Mouse (Mus musculus) intestine, postnatal 0 days (tissue): ENCODE measurements around the gene Gm6993. TPM values are rescaled to one million over a fixed set of nuclear protein-coding genes. Genes with fewer than 3 reads are reported as not detected.

Source experiments
- ATAC-seq: fragments of 200-750 bp; cut with Nextera tagmentation; 2 replicates; pipeline ENCODE4 v1.8.0; 2017; ENCODE audit warnings: mild to moderate bottlenecking, moderate TSS enrichment, moderate library complexity
- H3K27ac ChIP-seq: fragments of 300-500 bp; sonication (generic); 2 replicates; pipeline ENCODE4 v1.5.1; 2014; ENCODE audit warnings: mild to moderate bottlenecking, low read depth, low read length, moderate library complexity
- H3K27me3 ChIP-seq: fragments of 300-500 bp; sonication (generic); replicated peaks from 2 replicates; pipeline ENCODE4 v1.6.1; 2014; ENCODE audit warnings: low read length, mixed read lengths; ENCODE audit not compliant: control insufficient read depth, insufficient read depth
- H3K36me3 ChIP-seq: fragments of 300-500 bp; sonication (generic); 2 replicates; pipeline ENCODE4 v1.6.1; 2014; ENCODE audit warnings: mild to moderate bottlenecking, moderate library complexity; ENCODE audit not compliant: control insufficient read depth, insufficient read depth
- H3K4me1 ChIP-seq: fragments of 300-500 bp; sonication (generic); replicated peaks from 2 replicates; pipeline ENCODE4 v1.6.1; 2014; ENCODE audit warnings: antibody characterized with exemption, low read length, mixed read lengths; ENCODE audit not compliant: control insufficient read depth, insufficient read depth
- H3K4me2 ChIP-seq: fragments of 300-500 bp; sonication (generic); replicated peaks from 2 replicates; pipeline ENCODE4 v1.6.1; 2014; ENCODE audit warnings: low read depth, mild to moderate bottlenecking, moderate library complexity
- H3K4me3 ChIP-seq: fragments of 300-500 bp; sonication (generic); 2 replicates; pipeline ENCODE4 v1.5.1; 2014; ENCODE audit warnings: low read depth, low read length
- H3K9ac ChIP-seq: fragments of 300-500 bp; sonication (generic); 2 replicates; pipeline ENCODE4 v1.6.1; 2014; ENCODE audit warnings: mild to moderate bottlenecking, low read depth, low read length
- H3K9me3 ChIP-seq: fragments of 300-500 bp; sonication (generic); 2 replicates; pipeline ENCODE4 v1.6.1; 2016; ENCODE audit warnings: mixed run types; ENCODE audit not compliant: control insufficient read depth
- CTCF ChIP-seq: sonication (generic); IDR thresholded peaks from 2 replicates; pipeline ENCODE4 v1.5.1; 2016; ENCODE audit warnings: low read depth, mild to moderate bottlenecking, control low read depth, antibody characterized with exemption, moderate library complexity
- WGBS: fragments of 180-500 bp; shearing (Covaris S2); extraction: QIAGEN DNeasy Blood & Tissue Kit; methylation state at CpG from one replicate; pipeline ENCODE4 v1.1.7; 2014; 5-methylcytosine and 5-hydroxymethylcytosine counted together
- polyA plus RNA-seq: library from polyadenylated mRNA; unstranded; fragments of >200 nt; fragmentation: Nextera tagmentation; extraction: Ambion mirVana; gene quantifications from 2 replicates; pipeline ENCODE4 v1.2.1, GENCODE M21; 2015

Gm6993 gene
- polyA plus RNA-seq, 1 experiment from 2014 or later, result not detected

GRCm38 (mm10) chr12:31271361-31272011 is 30.9 kb downstream of the Gm6993 start:
- Histone ChIP-seq H3K36me3 (0 out of 2 replicates have a peak, but pooled peaks cover 16% of the 10 kb centered on the region), H3K27me3 (peaks cover 4% of the 10 kb centered on the region; the same call in 1 of the 2 replicates), H3K9ac (no peak overlapping the region), H3K4me2 (peak overlapping the region; percentile 37), H3K4me3 (no peak overlapping the region), H3K4me1 (no peaks in the 10 kb centered on the region), H3K9me3 (no peaks in the 10 kb centered on the region), H3K27ac (peak overlapping the region; percentile 50; the same call in 1 of the 2 replicates)
- no peak for ATAC-seq
- WGBS, result 23% methylated on average over 16 of the region's 16 CpGs
- no peak for TF ChIP-seq CTCF

GRCm38 (mm10) chr12:31272012-31272735 is 31.6 kb downstream of the Gm6993 start:
- ATAC-seq, result no peak
- Histone ChIP-seq H3K27ac (no peak overlapping the region), H3K36me3 (0 out of 2 replicates have a peak, but pooled peaks cover 16% of the 10 kb centered on the region)

GRCm38 (mm10) chr12:31272846-31273245 is 32.3 kb downstream of the Gm6993 start:
- Histone ChIP-seq H3K27me3 (no peaks in the 10 kb centered on the region), H3K36me3 (0 out of 2 replicates have a peak, but pooled peaks cover 21% of the 10 kb centered on the region), H3K9me3 (no peaks in the 10 kb centered on the region), H3K27ac (no peak overlapping the region), H3K9ac (no peak overlapping the region), H3K4me1 (no peaks in the 10 kb centered on the region), H3K4me3 (no peak overlapping the region), H3K4me2 (no peak overlapping the region)
- ATAC-seq, result no peak
- TF ChIP-seq CTCF, result no peak
- 70% methylated on average over 2 of the region's 2 CpGs for WGBS

More at GRCm38 (mm10) chr12:31272012-31272735, 31.6 kb downstream of the Gm6993 start:
- WGBS, result 51% methylated on average over 8 of the region's 8 CpGs
- Histone ChIP-seq H3K4me1 (no peaks in the 10 kb centered on the region), H3K4me2 (peak overlapping the region; percentile 37), H3K9ac (no peak overlapping the region), H3K9me3 (no peaks in the 10 kb centered on the region), H3K27me3 (no peaks in the 10 kb centered on the region), H3K4me3 (no peak overlapping the region)
- TF ChIP-seq CTCF, result no peak

GRCm38 (mm10) chr12:31273646-31274045 is 33.1 kb downstream of the Gm6993 start:
- Histone ChIP-seq H3K9ac (no peak overlapping the region), H3K36me3 (0 out of 2 replicates have a peak, but pooled peaks cover 22% of the 10 kb centered on the region), H3K4me3 (no peak overlapping the region), H3K4me1 (no peaks in the 10 kb centered on the region), H3K27ac (no peak overlapping the region), H3K9me3 (no peaks in the 10 kb centered on the region), H3K27me3 (no peaks in the 10 kb centered on the region), H3K4me2 (no peak overlapping the region)
- WGBS, result 95% methylated on average over 7 of the region's 7 CpGs
- TF ChIP-seq CTCF, result no peak
- ATAC-seq, result no peak

GRCm38 (mm10) chr12:31275411-31275810 is 34.8 kb downstream of the Gm6993 start:
- 67% methylated on average over 10 of the region's 10 CpGs for WGBS
- 0 out of 2 replicates have a peak, but pooled peaks cover 22% of the 10 kb centered on the region for H3K36me3 ChIP-seq

GRCm38 (mm10) chr12:31278270-31278669 is 37.7 kb downstream of the Gm6993 start:
- H3K4me2 ChIP-seq, result no peak overlapping the region
- ATAC-seq, result no peak
- H3K9ac ChIP-seq, result no peak overlapping the region
- no peaks in the 10 kb centered on the region for H3K9me3 ChIP-seq
- no peaks in the 10 kb centered on the region for H3K4me1 ChIP-seq
- no peaks in the 10 kb centered on the region for H3K27me3 ChIP-seq
- no peak overlapping the region for H3K4me3 ChIP-seq
- 93% methylated on average over 11 of the region's 11 CpGs for WGBS
- TF ChIP-seq CTCF, result no peak
- no peak overlapping the region for H3K27ac ChIP-seq
- peaks cover 29% of the 10 kb centered on the region; the same call in 1 of the 2 replicates for H3K36me3 ChIP-seq

More at GRCm38 (mm10) chr12:31275411-31275810, 34.8 kb downstream of the Gm6993 start:
- no peaks in the 10 kb centered on the region for H3K9me3 ChIP-seq
- no peak overlapping the region for H3K9ac ChIP-seq
- no peak overlapping the region for H3K27ac ChIP-seq
- H3K27me3 ChIP-seq, result no peaks in the 10 kb centered on the region
- H3K4me2 ChIP-seq, result no peak overlapping the region
- no peak overlapping the region for H3K4me3 ChIP-seq
- TF ChIP-seq CTCF, result no peak
- H3K4me1 ChIP-seq, result no peaks in the 10 kb centered on the region
- 0 out of 2 replicates have a peak, but pooled peaks have one; percentile 14 for ATAC-seq
